Mouse (Mus musculus) kidney, adult 9 months (tissue): Measurements from ENCODE around the gene Agtr1a.
A peak's percentile ranks its signal among the peaks of the same experiment; 100 is the strongest.

Experiments
- DNase-seq: peaks from one replicate; pipeline ENCODE4 v3.0.0; 2022

Agtr1a gene

DNA sequence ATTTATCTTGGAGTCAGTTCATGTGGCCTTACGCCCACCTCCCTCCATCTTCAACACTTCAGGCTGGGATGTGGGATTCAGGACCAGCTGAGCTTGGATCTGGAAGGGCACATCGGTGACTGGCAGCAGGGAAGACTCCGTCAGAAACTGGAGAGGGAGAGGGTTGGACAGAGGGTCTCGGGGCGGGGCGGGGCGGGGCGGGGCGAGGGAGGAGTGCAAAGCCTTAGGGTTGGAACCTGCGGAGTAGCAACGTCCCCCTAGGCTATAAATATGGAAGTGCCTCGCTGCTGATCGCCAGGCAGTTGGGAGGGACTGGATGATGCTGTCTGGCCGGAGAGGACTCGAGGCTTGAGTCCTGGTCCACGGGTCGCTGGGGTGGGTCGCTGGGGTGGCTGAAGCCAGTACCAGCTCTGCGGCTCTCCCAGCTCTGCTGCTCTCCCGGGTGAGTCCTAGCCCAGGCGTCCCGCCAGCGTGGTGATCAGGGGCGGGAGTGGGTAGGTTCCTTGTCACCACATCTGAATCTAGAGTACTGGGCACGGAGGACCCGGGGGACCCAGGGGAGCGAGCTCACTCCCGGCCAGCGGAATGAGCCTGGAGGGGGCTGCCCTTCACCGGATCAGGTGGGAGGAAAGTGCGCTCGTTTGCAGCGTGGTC lies at the start of gene Agtr1a:
Gene Agtr1a, plus strand, starts transcription at position 294 of the 654 bp plus-strand sequence.
- DNase-seq = peak; percentile 67

DNA sequence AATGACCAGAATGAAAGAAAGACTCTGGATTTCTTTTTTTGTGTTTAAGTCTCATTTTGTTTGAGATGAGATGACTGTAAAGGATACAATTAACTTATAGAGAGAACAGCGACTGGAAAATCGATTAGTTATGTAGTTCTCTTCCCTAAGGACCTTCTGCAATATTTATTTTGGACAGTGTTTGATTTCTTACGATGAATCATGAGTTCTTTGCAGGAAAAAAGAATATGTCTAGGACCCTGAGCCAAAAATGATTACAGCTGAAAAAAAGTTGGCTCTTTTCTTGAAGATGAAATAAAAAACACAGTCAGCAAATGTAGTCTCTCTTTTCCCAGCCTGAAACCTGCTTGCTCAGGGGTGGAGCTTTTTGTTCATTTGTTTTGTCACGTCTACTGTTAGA lies 26.0 kb upstream of the Agtr1a start:
- no peak for DNase-seq

GRCm38 (mm10) chr13:30324669-30325346 lies 11.4 kb upstream of the Agtr1a start:
- DNase-seq = no peak

DNA sequence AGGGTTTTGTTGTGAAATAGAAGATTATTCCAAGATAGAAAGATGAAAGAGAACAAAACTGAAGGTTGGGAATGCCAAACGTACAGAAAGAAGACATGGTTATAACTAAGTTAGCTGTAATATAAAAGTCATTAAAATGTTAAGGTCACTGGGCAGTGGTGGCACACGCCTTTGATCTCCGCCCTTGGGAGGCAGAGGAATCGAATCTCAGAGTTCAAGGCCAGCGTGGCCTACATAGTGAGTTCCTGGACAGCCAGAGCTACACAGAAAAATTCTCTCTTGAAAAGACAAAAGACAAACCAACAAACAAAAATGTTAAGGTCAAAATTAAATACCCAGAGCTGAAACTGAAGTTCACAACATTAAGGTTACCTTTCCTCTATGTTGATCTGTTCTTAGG lies 5.2 kb upstream of the Agtr1a start:
- no peak for DNase-seq

GRCm38 (mm10) chr13:30331851-30332250 lies 4.4 kb upstream of the Agtr1a start:
- no peak for DNase-seq

GRCm38 (mm10) chr13:30332581-30332980 lies 3.7 kb upstream of the Agtr1a start:
- no peak for DNase-seq

- no peak for DNase-seq
These were observed 1.6 kb upstream of the Agtr1a start for GRCm38 (mm10) chr13:30334667-30335066.

GRCm38 (mm10) chr13:30336913-30337312 lies 672 bp downstream of the Agtr1a start:
- DNase-seq = peak; percentile 50

GRCm38 (mm10) chr13:30337646-30338045 lies 1.4 kb downstream of the Agtr1a start:
- no peak for DNase-seq

- peak; percentile 78 for DNase-seq
These were observed 2.3 kb downstream of the Agtr1a start for GRCm38 (mm10) chr13:30338576-30338975.

GRCm38 (mm10) chr13:30339927-30340326 lies 3.7 kb downstream of the Agtr1a start:
- peak; percentile 35 for DNase-seq

GRCm38 (mm10) chr13:30341987-30342898 lies 6.0 kb downstream of the Agtr1a start:
- no peak for DNase-seq

DNA sequence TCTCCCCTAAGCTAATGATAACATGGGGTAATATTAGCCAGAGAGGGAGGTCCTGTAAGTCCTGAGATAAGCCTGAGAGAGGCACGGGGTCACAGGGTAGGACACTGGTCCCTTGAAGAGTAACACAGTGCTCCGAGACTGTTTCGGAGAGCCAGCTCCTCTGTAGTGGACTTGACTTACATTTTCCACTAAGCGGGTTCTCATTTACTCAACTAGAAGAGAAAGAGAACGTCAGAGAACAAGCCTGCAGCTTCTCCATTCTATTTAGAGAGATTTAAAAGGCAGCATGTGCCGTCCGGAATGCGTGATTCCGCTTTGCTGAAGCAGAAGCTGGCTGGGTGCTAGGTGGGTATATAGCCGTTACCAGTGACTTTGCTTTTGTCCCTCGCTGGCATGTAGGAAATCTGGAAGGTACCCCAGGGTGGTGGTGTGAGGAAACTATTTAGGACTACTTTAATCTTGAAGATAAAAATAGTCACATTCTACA lies 9.2 kb downstream of the Agtr1a start:
- DNase-seq = no peak

DNA sequence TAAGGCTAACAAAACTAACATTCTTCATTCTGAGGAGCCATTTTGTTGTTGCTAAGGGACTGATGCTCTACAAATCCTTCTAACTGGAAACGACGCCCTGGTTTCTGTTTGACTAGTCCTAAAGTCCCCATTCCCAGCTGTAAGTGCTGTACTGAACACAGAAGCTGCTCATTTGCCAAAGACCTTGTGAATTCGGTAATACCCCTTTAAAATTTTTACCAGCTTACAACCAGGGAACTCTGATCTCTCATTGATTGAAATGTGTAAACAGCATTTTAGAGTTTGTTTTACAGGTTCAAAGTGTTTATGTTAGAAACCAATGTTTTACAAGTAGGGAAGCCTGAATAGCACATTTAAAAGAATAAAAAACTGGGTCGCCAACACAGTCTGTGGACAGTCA lies 10.6 kb downstream of the Agtr1a start:
- DNase-seq = no peak

DNA sequence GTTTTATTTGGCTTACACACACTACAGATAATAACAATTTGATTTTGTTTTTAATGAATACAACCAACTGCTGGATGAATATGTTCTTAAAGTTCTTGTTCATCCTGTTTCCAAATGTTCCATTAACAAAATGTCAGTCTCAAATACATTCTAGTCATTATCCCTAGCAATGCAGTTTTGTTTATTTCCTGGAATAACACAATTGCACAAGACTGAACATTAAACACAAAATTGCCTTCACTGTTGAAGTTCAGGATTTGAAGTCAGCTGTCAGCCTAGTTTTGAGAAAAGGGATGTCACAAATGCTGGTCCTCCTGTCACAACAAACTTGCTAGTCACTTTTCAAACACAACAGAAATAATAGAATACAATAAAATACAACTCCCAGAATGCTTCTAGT lies 12.1 kb downstream of the Agtr1a start:
- no peak for DNase-seq

DNA sequence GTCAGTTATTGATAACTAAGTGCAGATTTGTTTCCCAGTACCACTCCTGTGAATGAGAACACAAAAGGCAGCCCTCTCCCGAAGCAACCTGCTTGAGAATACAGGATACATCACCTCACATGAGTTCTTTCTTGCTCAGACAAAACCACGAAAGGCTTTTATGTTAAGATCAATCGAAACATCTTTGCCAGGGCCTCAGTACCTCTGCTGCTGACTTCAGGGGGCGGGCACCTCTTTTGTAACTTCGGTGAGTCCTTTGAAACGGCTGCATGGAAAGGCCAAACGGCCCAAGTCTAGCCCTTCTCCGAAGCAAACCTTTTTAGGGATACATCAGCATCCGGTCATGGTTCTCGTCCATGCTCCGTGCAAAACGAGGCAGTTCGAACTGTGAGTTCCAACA lies 15.7 kb downstream of the Agtr1a start:
- DNase-seq = no peak

DNA sequence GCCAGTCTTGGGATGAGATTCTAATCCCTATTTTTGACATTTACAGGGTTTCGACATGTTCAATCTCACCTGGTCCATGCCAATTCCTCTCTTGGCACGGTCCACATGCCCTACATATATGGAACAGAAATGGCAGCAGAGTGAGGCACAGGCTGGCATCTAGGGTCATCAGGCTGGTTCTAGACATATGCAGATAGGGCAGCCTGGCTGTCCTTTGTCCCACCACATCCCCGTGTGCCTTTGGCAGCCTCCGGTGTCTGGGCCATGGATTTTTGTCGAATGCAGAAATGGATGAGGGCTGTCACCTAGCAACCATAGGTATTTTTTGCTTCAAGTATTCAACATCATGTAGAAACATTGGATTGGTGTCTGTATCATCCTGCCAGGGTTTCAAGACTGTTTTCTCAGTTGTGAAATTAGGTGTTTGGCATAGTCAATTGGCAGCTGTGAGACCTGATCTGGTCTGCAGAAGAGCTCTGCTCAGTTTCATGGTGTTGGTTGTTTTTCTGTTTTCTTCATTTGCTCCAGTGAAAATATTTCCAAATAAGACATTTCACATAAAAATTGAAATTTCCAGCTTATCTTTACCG lies 18.8 kb downstream of the Agtr1a start:
- DNase-seq = no peak

DNA sequence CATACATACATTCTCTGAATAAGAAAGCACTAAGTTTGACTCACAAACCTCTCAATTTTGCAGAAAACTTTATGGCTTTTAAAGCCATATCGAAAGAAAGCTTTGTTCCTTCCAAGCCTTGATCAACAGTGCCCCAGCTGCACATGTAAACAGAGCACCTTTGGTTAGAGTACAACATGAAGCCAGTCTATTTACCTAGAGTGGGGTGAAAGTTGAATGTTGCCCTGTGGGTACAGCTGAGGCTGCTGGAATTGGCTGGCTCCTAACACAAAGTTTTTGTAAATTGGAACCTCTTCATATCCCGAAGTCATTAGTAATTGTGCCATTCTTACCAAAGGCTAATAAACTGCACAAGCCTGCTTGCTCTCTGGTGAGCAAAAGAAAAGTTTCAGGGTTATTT lies 19.7 kb downstream of the Agtr1a start:
- DNase-seq = no peak

GRCm38 (mm10) chr13:30358456-30359168 lies 22.4 kb downstream of the Agtr1a start:
- DNase-seq = no peak

GRCm38 (mm10) chr13:30359886-30360285 lies 23.6 kb downstream of the Agtr1a start:
- DNase-seq = peak; percentile 33

GRCm38 (mm10) chr13:30361002-30361401 lies 24.8 kb downstream of the Agtr1a start:
- peak; percentile 79 for DNase-seq

DNA sequence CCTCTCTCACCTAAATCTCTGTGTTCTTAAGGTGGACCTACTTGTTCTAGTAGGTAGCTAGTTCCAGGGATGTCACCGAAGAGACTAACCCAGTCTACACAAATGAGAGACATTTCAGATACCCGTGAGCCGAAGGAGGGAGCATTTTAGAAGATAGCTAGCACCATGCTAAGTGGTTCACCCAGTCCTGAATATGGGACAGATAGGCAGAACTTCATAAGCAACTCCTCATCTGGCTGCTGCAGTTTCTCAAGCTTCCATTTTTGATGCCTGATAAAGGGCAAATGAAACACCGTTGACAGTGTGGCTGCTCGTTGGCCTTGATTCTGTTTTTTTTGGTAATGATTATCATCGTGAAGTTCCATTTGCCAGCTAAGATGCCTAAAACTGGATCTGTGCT lies 25.8 kb downstream of the Agtr1a start:
- no peak for DNase-seq
